Mouse (Mus musculus) gastrocnemius, adult 2 months (tissue): ENCODE results near the gene Cdx2. TPM values are rescaled to one million over a fixed set of nuclear protein-coding genes. Genes with fewer than 3 reads are reported as not detected.

Source experiments
- DNase-seq: peaks from one replicate; pipeline ENCODE4 v3.0.0; 2022
- H3K27ac ChIP-seq: fragments of 200-600 bp; 2 replicates; pipeline ENCODE4 v1.8.1; 2022; ENCODE audit warnings: mild to moderate bottlenecking
- H3K4me3 ChIP-seq: fragments of 200-600 bp; 2 replicates; pipeline ENCODE4 v1.8.1; 2022; ENCODE audit warnings: mild to moderate bottlenecking, moderate library complexity
- CTCF ChIP-seq: fragments of 200-600 bp; IDR thresholded peaks from 2 replicates; pipeline ENCODE4 v1.8.1; 2022; ENCODE audit warnings: antibody characterized with exemption, mild to moderate bottlenecking, moderate library complexity
- intact Hi-C: fragments of 180-260 bp; cut with DNase I; formaldehyde crosslinking; loops from one replicate; pipeline ENCODE4 v1.15.1; 2025
- total RNA-seq, 2 experiments: library from RNA; stranded (reverse); gene quantifications; 2 replicates each; pipeline ENCODE4 v1.2.3; 2021

Gene Cdx2
- total RNA-seq, 2 experiments from 2014 or later: not detected

- intact Hi-C loops: loop anchor here (10.0 kb wide), 1 partner anchor 635 kb away; no protein-coding TSS in a partner anchor
- H3K27ac ChIP-seq: no peak overlapping the region
- DNase-seq: no peak
- no peak overlapping the region for H3K4me3 ChIP-seq
- TF ChIP-seq CTCF: no peak
Observed at GRCm38 (mm10) chr5:147309786-147310185, 2.7 kb upstream of the Cdx2 start.

- no peak for DNase-seq
- no peak overlapping the region for H3K27ac ChIP-seq
- no peak overlapping the region for H3K4me3 ChIP-seq
- intact Hi-C loops: no loop called here
- TF ChIP-seq CTCF: no peak
Observed at GRCm38 (mm10) chr5:147308451-147308850, 1.4 kb upstream of the Cdx2 start.

GRCm38 (mm10) chr5:147307398-147307785 is 322 bp upstream of the Cdx2 start:
- Histone ChIP-seq H3K4me3 (no peak overlapping the region), H3K27ac (no peak overlapping the region)

GRCm38 (mm10) chr5:147305856-147306637 is 1.0 kb downstream of the Cdx2 start:
- intact Hi-C loops: no loop called here
- no peak overlapping the region for H3K4me3 ChIP-seq
- no peak overlapping the region for H3K27ac ChIP-seq
- DNase-seq: no peak
- no peak for TF ChIP-seq CTCF

More at GRCm38 (mm10) chr5:147307398-147307785, 322 bp upstream of the Cdx2 start:
- intact Hi-C loops: no loop called here
- TF ChIP-seq CTCF: no peak
- DNase-seq: no peak

GRCm38 (mm10) chr5:147305166-147305565 is 1.9 kb downstream of the Cdx2 start:
- H3K4me3 ChIP-seq: no peak overlapping the region
- DNase-seq: no peak
- intact Hi-C loops: no loop called here
- no peak overlapping the region for H3K27ac ChIP-seq
- TF ChIP-seq CTCF: no peak

- H3K27ac ChIP-seq: no peak overlapping the region
- no peak for DNase-seq
- intact Hi-C loops: no loop called here
- no peak for TF ChIP-seq CTCF
- H3K4me3 ChIP-seq: no peak overlapping the region
Observed at GRCm38 (mm10) chr5:147304276-147305155, 2.6 kb downstream of the Cdx2 start.

GRCm38 (mm10) chr5:147302746-147303400 is 4.2 kb downstream of the Cdx2 start:
- H3K4me3 ChIP-seq: no peak overlapping the region
- H3K27ac ChIP-seq: no peak overlapping the region
- no peak for TF ChIP-seq CTCF
- intact Hi-C loops: no loop called here
- no peak for DNase-seq

GRCm38 (mm10) chr5:147302141-147302540 is 4.9 kb downstream of the Cdx2 start:
- TF ChIP-seq CTCF: no peak
- Histone ChIP-seq H3K27ac (no peak overlapping the region), H3K4me3 (no peak overlapping the region)
- no peak for DNase-seq
- intact Hi-C loops: no loop called here

GRCm38 (mm10) chr5:147301781-147302070 is 5.3 kb downstream of the Cdx2 start:
- TF ChIP-seq CTCF: no peak
- Histone ChIP-seq H3K4me3 (no peak overlapping the region), H3K27ac (no peak overlapping the region)
- no peak for DNase-seq
- intact Hi-C loops: no loop called here

- Histone ChIP-seq H3K27ac (no peak overlapping the region), H3K4me3 (no peak overlapping the region)
- DNase-seq: no peak
- intact Hi-C loops: no loop called here
- no peak for TF ChIP-seq CTCF
Observed at GRCm38 (mm10) chr5:147300917-147301780, 5.9 kb downstream of the Cdx2 start.

GRCm38 (mm10) chr5:147300001-147300363 is 7.1 kb downstream of the Cdx2 start:
- no peak for DNase-seq
- Histone ChIP-seq H3K4me3 (no peak overlapping the region), H3K27ac (no peak overlapping the region)
- TF ChIP-seq CTCF: no peak
- intact Hi-C loops: no loop called here

- no peak overlapping the region for H3K27ac ChIP-seq
- DNase-seq: no peak
- intact Hi-C loops: no loop called here
- peak; percentile 63 for TF ChIP-seq CTCF
- H3K4me3 ChIP-seq: peak overlapping the region; percentile 23
Observed at GRCm38 (mm10) chr5:147299255-147300000, 7.6 kb downstream of the Cdx2 start.
